Mouse (Mus musculus) olfactory bulb, adult 2 months (tissue): ENCODE data around the gene Igfbp2. TPM values are rescaled to one million over a fixed set of nuclear protein-coding genes. Genes with fewer than 3 reads are reported as not detected.

Experiments used
- H3K27ac ChIP-seq: fragments of 200-500 bp; 2 replicates; pipeline ENCODE4 v1.5.1; 2012; ENCODE audit warnings: low read depth, low read length; ENCODE audit not compliant: insufficient read depth
- H3K4me1 ChIP-seq: fragments of 200-500 bp; 2 replicates; pipeline ENCODE4 v1.6.1; 2012; ENCODE audit warnings: low read length; ENCODE audit not compliant: control insufficient read depth, insufficient read depth
- H3K4me3 ChIP-seq: fragments of 200-500 bp; 2 replicates; pipeline ENCODE4 v1.5.1; 2012; ENCODE audit warnings: mild to moderate bottlenecking, low read depth, low read length, moderate library complexity; ENCODE audit not compliant: insufficient read depth
- CTCF ChIP-seq: fragments of 200-500 bp; IDR thresholded peaks from 2 replicates; pipeline ENCODE4 v1.5.1; 2012; ENCODE audit warnings: low read depth, mild to moderate bottlenecking, low read length, moderate library complexity; ENCODE audit not compliant: insufficient read depth
- POLR2A ChIP-seq: fragments of 200-500 bp; IDR thresholded peaks from 2 replicates; pipeline ENCODE4 v1.6.1; 2012; ENCODE audit warnings: mild to moderate bottlenecking, low read depth, low read length, moderate library complexity; ENCODE audit not compliant: insufficient read depth
- WGBS: fragments of 180-500 bp; shearing (Covaris S2); methylation state at CpG from one replicate; pipeline ENCODE4 v1.1.7; 2018; 5-methylcytosine and 5-hydroxymethylcytosine counted together
- polyA plus RNA-seq: library from polyadenylated mRNA; stranded (reverse); fragments of >200 nt; gene quantifications from 2 replicates; pipeline ENCODE4 v1.2.4, GENCODE M21; 2012; ENCODE audit warnings: low replicate concordance; ENCODE audit not compliant: missing spikeins, insufficient read depth, insufficient read length

Gene Igfbp2
- polyA plus RNA-seq, 1 experiment, result not detected

DNA sequence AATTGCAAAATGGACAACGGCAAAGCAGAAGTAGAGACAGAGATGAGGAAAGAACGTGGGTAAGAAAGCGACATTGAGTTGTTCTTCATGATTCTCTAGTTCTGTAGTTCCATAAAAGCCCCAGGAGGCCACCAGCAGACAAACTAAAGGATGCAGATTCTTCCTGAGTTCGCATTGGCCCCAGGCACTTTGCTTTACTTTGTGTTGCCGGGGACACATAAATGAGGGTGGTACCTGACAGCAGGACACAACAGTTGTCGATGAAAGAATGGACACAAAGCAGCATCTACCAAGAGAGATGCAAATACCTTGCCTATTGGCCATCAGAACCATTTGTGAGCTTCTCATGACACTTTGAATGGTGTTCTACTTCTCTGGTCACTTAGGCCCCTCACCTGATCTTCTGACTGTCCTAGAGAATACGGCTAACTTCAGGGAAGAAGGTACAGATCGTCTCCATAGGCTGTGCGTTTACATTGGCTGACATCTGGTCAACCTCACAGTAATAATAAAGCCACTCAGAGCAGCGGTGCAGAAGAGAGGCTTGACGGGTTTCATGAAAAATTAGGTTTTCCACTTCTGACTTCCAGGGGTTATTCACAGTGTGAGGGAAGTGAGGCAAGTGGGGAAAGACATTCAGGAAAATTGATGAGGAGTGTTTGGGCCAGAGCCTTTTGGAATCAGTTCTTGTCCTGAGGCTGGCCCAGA lies 61.0 kb downstream of the Igfbp2 start:
- H3K4me3 ChIP-seq, result no peak overlapping the region
- no peaks in the 10 kb centered on the region for H3K4me1 ChIP-seq
- TF ChIP-seq CTCF, result no peak
- TF ChIP-seq POLR2A, result no peak
- H3K27ac ChIP-seq, result no peak overlapping the region
- 94% methylated on average over 11 of the region's 11 CpGs for WGBS

DNA sequence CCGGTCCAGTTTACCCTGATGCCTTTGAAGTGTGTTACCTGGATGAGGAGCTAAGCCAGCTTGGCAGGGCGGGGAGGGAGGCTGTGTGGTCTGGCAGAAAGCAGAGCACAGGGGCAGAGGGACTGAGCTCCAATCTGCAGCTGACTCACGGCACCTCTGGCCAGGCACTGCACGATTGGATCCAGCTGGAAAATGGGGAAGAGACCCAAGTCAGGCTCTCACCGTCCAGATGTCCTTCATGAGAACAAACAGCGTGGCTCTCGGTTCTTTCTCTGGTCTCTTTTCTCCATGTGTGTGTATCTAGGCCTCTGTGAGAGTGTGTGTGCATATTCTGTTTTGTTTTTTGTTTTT lies 61.5 kb downstream of the Igfbp2 start:
- Histone ChIP-seq H3K4me3 (no peak overlapping the region), H3K27ac (no peak overlapping the region), H3K4me1 (no peaks in the 10 kb centered on the region)
- TF ChIP-seq CTCF (no peak), POLR2A (no peak)
- 92% methylated on average over 7 of the region's 7 CpGs for WGBS

DNA sequence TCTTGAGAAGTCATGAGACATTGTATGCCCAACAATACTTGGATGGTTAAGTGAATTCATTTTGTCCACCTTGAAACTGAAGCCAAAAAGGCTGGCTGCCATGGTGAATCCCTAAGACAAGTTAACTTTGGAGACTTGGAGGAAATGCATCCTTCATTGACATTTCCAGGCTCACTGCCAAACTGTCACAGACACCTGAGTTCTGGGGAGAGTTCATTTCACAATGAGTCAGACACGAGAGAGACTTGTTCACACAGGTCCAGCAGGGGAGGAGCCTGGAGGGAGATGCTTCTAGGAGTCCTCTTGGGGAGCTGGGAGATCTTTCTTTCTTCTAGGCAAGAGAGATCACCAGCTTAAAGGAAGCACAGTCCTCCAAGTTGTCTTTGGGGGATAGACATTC lies 63.6 kb downstream of the Igfbp2 start:
- 71% methylated on average over 1 of the region's 1 CpGs for WGBS
- Histone ChIP-seq H3K4me1 (no peaks in the 10 kb centered on the region), H3K4me3 (no peak overlapping the region), H3K27ac (no peak overlapping the region)
- no peak for TF ChIP-seq CTCF
- TF ChIP-seq POLR2A, result no peak

DNA sequence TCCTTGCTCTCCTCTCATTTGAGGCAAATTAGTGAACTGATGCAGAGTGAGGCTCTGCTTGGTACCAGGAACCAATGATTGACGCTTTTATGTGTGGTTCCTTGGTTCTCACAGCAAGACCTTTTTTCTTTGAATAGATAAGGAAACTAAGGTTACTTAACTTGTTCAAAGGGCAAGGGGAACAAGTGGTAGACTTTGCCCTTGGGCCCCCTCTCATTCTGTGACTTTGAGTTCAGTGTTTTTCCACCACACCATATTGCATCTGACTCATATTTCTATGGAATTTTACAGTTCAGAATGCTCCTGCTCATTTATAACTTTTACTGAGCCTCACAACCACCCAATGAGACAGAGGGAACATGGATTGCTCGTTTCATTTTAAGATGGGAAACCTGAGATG lies 71.5 kb downstream of the Igfbp2 start:
- Histone ChIP-seq H3K27ac (no peak overlapping the region), H3K4me3 (no peak overlapping the region), H3K4me1 (no peaks in the 10 kb centered on the region)
- WGBS, result 87% methylated on average over 2 of the region's 2 CpGs
- no peak for TF ChIP-seq POLR2A
- no peak for TF ChIP-seq CTCF

Other genes starting within 250 kb of the Igfbp2 start
- gene Smarcal1, start 241.3 kb upstream of the Igfbp2 start, polyA plus RNA-seq, result not detected in 2 replicates
- gene Ankar, start 123.9 kb upstream of the Igfbp2 start, polyA plus RNA-seq, result not detected in 2 replicates
- gene Rpl37a, start 113.2 kb upstream of the Igfbp2 start, polyA plus RNA-seq, result not detected in 2 replicates
- 101 and 111 TPM in 2 replicates for gene Igfbp5, start 50.4 kb downstream of the Igfbp2 start, polyA plus RNA-seq
- gene Tnp1, start 191.4 kb downstream of the Igfbp2 start, polyA plus RNA-seq, result not detected in 2 replicates